Mouse (Mus musculus) forebrain, embryonic 15.5 days (tissue): ENCODE measurements around the gene Pappa2. TPM values are rescaled to one million over a fixed set of nuclear protein-coding genes. Genes with fewer than 3 reads are reported as not detected.

Source experiments
- ATAC-seq: fragments of 200-750 bp; cut with Nextera tagmentation; replicated peaks from 2 replicates; pipeline ENCODE4 v1.8.0; 2017; ENCODE audit warnings: mild to moderate bottlenecking, moderate TSS enrichment, moderate library complexity
- H3K27ac ChIP-seq: fragments of 300-500 bp; sonication (generic); replicated peaks from 2 replicates; pipeline ENCODE4 v1.5.1; 2015; ENCODE audit warnings: mild to moderate bottlenecking, inconsistent platforms
- H3K27me3 ChIP-seq: fragments of 300-500 bp; sonication (generic); 2 replicates; pipeline ENCODE4 v1.6.1; 2015; ENCODE audit warnings: inconsistent platforms
- H3K36me3 ChIP-seq: fragments of 300-500 bp; sonication (generic); 2 replicates; pipeline ENCODE4 v1.6.1; 2015; ENCODE audit warnings: mild to moderate bottlenecking, inconsistent platforms
- H3K4me1 ChIP-seq: fragments of 300-500 bp; sonication (generic); 2 replicates; pipeline ENCODE4 v1.6.1; 2015; ENCODE audit warnings: inconsistent platforms
- H3K4me2 ChIP-seq: fragments of 300-500 bp; sonication (generic); replicated peaks from 2 replicates; pipeline ENCODE4 v1.6.1; 2015; ENCODE audit warnings: mild to moderate bottlenecking, inconsistent platforms
- H3K4me3 ChIP-seq: fragments of 300-500 bp; sonication (generic); 2 replicates; pipeline ENCODE4 v1.5.1; 2015; ENCODE audit warnings: mild to moderate bottlenecking, inconsistent platforms
- H3K9ac ChIP-seq: fragments of 300-500 bp; sonication (generic); replicated peaks from 2 replicates; pipeline ENCODE4 v1.6.1; 2015; ENCODE audit warnings: mild to moderate bottlenecking, inconsistent platforms
- H3K9me3 ChIP-seq: fragments of 300-500 bp; sonication (generic); 2 replicates; pipeline ENCODE4 v1.6.1; 2016; ENCODE audit warnings: inconsistent platforms
- WGBS: fragments of 180-500 bp; shearing (Covaris S2); methylation state at CpG from one replicate; pipeline ENCODE4 v1.1.7; 2015; ENCODE audit warnings: mixed read lengths; 5-methylcytosine and 5-hydroxymethylcytosine counted together
- polyA plus RNA-seq: library from polyadenylated mRNA; unstranded; fragments of >200 nt; fragmentation: Nextera tagmentation; extraction: Ambion mirVana; gene quantifications from 2 replicates; pipeline ENCODE4 v1.2.1, GENCODE M21; 2015

The Pappa2 gene
- polyA plus RNA-seq, 1 experiment from 2014 or later: 0.94 TPM

DNA sequence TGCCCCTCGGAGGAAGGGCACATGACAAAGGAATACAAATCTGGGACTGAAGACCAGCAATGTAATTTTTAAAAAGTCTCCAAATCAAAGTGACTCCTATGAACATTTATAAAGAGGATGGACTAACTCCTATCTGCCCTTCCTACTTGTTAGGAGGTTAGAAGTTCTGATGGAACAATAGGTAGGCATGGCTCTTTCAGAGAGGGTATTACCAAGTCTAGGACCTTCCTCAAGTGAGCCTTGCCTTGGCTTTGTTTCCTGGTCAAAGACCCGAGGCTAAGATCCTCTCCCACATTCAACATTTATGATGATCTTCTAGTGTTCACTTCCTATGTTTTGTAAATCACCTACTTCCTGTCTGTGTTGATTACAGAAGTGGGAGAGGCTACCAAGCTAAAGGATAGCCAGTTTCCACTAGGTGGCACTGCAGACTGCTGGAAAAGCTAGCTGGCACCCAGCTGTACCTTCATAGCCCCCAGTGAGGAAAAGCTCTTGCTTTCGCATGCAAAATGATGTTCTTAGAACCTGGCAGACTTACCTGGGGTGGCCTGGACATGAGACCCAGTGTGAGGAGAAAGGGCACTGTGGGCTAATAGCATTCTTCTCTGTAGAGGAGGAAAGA, 310.2 kb downstream of the Pappa2 start:
- H3K4me3 ChIP-seq: no peak overlapping the region
- H3K4me2 ChIP-seq: no peak overlapping the region
- no peaks in the 10 kb centered on the region for H3K4me1 ChIP-seq
- H3K9ac ChIP-seq: no peak overlapping the region
- WGBS: 44% methylated on average over 3 of the region's 3 CpGs
- H3K36me3 ChIP-seq: peaks cover 42% of the 10 kb centered on the region
- ATAC-seq: peak; percentile 81
- no peak overlapping the region for H3K27ac ChIP-seq
- H3K9me3 ChIP-seq: no peaks in the 10 kb centered on the region
- no peaks in the 10 kb centered on the region for H3K27me3 ChIP-seq

DNA sequence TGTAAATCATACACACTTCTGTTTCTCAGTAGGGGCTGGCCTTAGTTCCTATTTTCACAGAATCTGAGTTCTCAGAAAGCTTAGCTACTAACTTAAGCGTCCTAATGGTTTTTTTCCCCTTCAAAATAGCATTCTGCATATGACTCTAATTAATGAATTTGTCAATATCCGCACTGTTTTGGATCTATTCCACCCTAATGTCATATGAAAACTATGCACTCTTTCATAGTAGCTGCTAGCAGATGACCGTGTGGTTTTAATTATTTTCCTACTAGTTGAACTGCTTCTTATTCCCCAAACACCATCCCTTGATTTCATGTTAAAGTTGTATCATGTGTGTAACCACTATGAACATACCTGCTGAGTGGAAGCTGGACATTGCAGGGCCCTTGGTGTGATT, 314.3 kb downstream of the Pappa2 start:
- 87% methylated on average over 3 of the region's 3 CpGs for WGBS
- Histone ChIP-seq H3K4me1 (no peaks in the 10 kb centered on the region), H3K27me3 (no peaks in the 10 kb centered on the region), H3K9me3 (no peaks in the 10 kb centered on the region), H3K27ac (no peak overlapping the region), H3K36me3 (peaks cover 41% of the 10 kb centered on the region), H3K4me3 (no peak overlapping the region), H3K9ac (no peak overlapping the region), H3K4me2 (no peak overlapping the region)
- no peak for ATAC-seq
